Mouse (Mus musculus) G1E (cell line): ENCODE data around the gene Pbx1.

Experiments
- CTCF ChIP-seq: IDR thresholded peaks from 2 replicates; pipeline ENCODE4 v1.5.1; 2012; ENCODE audit warnings: low read depth, low read length, inconsistent platforms, mixed read lengths
- GATA1 ChIP-seq: IDR thresholded peaks from 2 replicates; pipeline ENCODE4 v1.6.1; 2012; ENCODE audit warnings: borderline replicate concordance, low read length, inconsistent platforms, mixed read lengths
- GATA2 ChIP-seq: IDR thresholded peaks from 2 replicates; pipeline ENCODE4 v1.6.1; 2012; ENCODE audit warnings: low read depth, low read length, inconsistent platforms, borderline replicate concordance
- POLR2AphosphoS5 ChIP-seq: IDR thresholded peaks from 2 replicates; pipeline ENCODE4 v1.6.1; 2012; ENCODE audit warnings: low read depth, low read length, inconsistent platforms; ENCODE audit not compliant: insufficient replicate concordance
- TAL1 ChIP-seq: conservative IDR thresholded peaks from 2 replicates; pipeline ENCODE4 v1.6.1; 2012; ENCODE audit warnings: low read depth, low read length, inconsistent platforms, mixed read lengths

- no peak for TF ChIP-seq CTCF
- TF ChIP-seq GATA2 = no peak
- TF ChIP-seq TAL1 = no peak
- no peak for TF ChIP-seq GATA1
- TF ChIP-seq POLR2AphosphoS5 = no peak
Measured at GRCm38 (mm10) chr1:168070273-168070910, 361.7 kb downstream of the Pbx1 start.
